Mouse (Mus musculus) limb, embryonic 10.5 days (tissue): ENCODE results near the gene Gm20379. TPM values are rescaled to one million over a fixed set of nuclear protein-coding genes. Genes with fewer than 3 reads are reported as not detected.

ENCODE experiments used
- DNase-seq: peaks from one replicate; pipeline ENCODE4 v3.0.0-alpha.2; 2017; ENCODE audit warnings: low spot score
- H3K27ac ChIP-seq: fragments of 300-500 bp; sonication (generic); 2 replicates; pipeline ENCODE4 v1.5.1; 2016; ENCODE audit warnings: mild to moderate bottlenecking
- H3K27me3 ChIP-seq: fragments of 300-500 bp; sonication (generic); 2 replicates; pipeline ENCODE4 v1.6.1; 2016; ENCODE audit warnings: low read depth, mild to moderate bottlenecking; ENCODE audit not compliant: poor library complexity, severe bottlenecking
- H3K36me3 ChIP-seq: fragments of 300-500 bp; sonication (generic); 2 replicates; pipeline ENCODE4 v1.6.1; 2016; ENCODE audit warnings: mild to moderate bottlenecking, moderate library complexity
- H3K4me1 ChIP-seq: fragments of 300-500 bp; sonication (generic); 2 replicates; pipeline ENCODE4 v1.6.1; 2016
- H3K4me3 ChIP-seq: fragments of 300-500 bp; sonication (generic); 2 replicates; pipeline ENCODE4 v1.5.1; 2016; ENCODE audit warnings: mild to moderate bottlenecking, moderate library complexity
- H3K9me3 ChIP-seq: fragments of 300-500 bp; sonication (generic); replicated peaks from 2 replicates; pipeline ENCODE4 v1.6.1; 2016; ENCODE audit warnings: mild to moderate bottlenecking
- WGBS: fragments of 180-500 bp; shearing (Covaris S2); methylation state at CpG from one replicate; pipeline ENCODE4 v1.1.7; 2016; 5-methylcytosine and 5-hydroxymethylcytosine counted together
- polyA plus RNA-seq: library from polyadenylated mRNA; unstranded; fragments of >200 nt; fragmentation: Nextera tagmentation; extraction: Ambion mirVana; gene quantifications from 2 replicates; pipeline ENCODE4 v1.2.1, GENCODE M21; 2016

Gm20379 gene
- polyA plus RNA-seq, 1 experiment from 2014 or later, result 1.4 TPM

DNA sequence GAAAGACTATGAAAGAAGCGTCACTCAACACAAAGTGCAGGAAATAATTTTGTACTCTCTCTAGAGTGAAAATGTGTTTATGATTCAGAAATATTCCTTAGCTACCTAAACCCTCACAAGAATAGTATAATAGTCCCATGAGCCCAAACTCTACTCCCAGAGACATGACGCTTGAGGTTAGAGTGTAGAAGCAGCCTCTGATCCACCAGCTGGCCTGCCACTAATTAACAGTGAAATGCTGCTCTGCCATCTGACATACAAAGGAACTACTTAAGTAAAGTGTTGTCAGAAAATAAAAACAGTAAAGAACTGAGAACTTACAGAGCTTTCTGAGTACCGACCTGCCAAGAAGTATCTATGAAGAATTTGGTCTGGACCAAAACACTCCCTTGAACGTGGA, 3.3 kb upstream of the Gm20379 start:
- Histone ChIP-seq H3K9me3 (no peaks in the 10 kb centered on the region), H3K27me3 (no peaks in the 10 kb centered on the region), H3K4me3 (no peak overlapping the region), H3K4me1 (peaks cover 39% of the 10 kb centered on the region), H3K36me3 (peaks cover 36% of the 10 kb centered on the region), H3K27ac (0 out of 2 replicates have a peak overlapping the region, but pooled peaks have one; percentile 25)
- 69% methylated on average over 4 of the region's 4 CpGs for WGBS
- DNase-seq, result no peak

DNA sequence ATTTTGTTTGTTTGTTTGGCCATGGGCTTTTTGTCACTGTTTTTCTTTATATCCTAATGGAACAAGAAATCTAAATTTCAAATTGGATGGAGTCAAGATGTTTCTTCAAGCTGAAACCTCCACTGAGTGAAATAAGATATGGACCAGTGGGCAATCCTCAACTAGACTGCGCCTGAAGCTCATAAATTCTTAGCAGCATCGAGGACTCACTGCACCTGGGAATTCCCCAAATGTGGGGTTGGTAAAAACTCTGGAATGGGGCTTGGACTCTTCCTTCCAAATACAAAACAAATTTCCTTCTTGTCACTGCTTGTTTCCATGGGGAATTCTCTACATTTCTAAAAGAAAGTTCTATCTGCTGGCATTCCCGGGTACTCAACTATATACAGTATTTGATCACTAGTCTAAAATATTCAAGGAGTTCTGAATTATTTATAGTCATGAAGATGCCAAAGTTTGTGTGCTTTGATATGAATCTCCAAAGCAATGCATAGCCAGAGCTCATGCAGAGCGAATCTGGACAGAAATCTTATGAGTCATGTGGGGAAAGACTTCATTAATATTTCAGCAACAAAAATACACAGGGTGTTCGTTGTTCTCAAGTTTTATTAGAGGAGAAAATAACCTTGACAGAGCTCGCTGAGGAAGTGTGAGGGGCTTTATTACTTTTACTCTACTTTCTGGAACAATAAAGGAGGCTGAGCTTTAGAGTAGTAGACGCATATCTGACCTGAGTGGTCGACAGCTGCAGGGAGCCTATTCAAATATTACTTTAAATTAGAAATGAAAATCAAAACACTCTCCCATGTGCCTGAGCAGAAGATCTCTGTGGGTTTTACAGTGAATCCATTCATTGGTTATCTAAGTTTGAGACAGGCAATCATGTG, 2.5 kb upstream of the Gm20379 start:
- no peak overlapping the region for H3K4me3 ChIP-seq
- H3K27me3 ChIP-seq, result no peaks in the 10 kb centered on the region
- peaks cover 39% of the 10 kb centered on the region for H3K4me1 ChIP-seq
- H3K36me3 ChIP-seq, result peaks cover 41% of the 10 kb centered on the region
- no peaks in the 10 kb centered on the region for H3K9me3 ChIP-seq
- H3K27ac ChIP-seq, result no peak overlapping the region; the same call in 1 of the 2 replicates
- no peak for DNase-seq
- 82% methylated on average over 8 of the region's 8 CpGs for WGBS

DNA sequence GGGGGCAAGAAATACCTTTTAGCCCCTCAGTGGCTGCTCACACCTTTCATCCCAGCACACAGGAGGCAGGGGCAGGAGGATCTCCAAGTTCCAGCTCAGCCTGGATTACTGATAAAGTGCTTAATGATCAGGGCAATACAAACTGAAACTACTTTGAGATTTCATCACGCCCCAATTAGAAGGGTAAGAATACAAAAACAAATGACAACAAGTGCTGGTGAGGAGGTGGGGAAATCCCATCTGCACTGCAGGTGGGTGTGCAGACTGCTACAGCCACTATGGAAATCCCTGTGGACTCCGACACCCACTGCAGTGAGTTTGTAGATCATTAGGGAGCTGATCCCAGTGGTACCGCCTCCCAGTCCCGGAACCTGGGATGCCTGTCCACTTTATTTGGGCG, 1.5 kb upstream of the Gm20379 start:
- no peak for DNase-seq
- Histone ChIP-seq H3K4me3 (no peak overlapping the region), H3K27me3 (no peaks in the 10 kb centered on the region), H3K36me3 (peaks cover 45% of the 10 kb centered on the region), H3K9me3 (no peaks in the 10 kb centered on the region), H3K4me1 (peaks cover 39% of the 10 kb centered on the region), H3K27ac (no peak overlapping the region)
- 97% methylated on average over 5 of the region's 5 CpGs for WGBS

DNA sequence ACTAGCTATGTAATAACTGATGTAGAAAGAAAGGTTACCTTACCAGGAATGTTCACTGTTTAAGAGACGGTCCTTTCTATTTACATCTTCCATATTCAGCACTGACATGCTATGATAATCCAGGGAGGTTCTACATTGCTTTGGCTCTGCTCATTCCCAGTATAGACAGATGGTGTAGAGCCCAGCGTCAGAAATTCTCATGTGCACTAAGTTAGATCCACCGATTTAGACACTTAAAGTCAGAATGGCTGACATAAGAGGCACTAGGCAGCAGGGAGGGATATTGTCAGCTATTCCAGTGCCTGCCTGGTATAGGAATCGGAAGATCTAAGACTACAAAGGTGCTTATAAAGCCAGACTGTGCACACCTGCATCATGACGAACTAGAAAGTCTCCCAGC, 8.8 kb downstream of the Gm20379 start:
- H3K4me1 ChIP-seq, result no peaks in the 10 kb centered on the region
- H3K27ac ChIP-seq, result no peak overlapping the region
- no peak for DNase-seq
- no peaks in the 10 kb centered on the region for H3K9me3 ChIP-seq
- H3K4me3 ChIP-seq, result no peak overlapping the region
- no peaks in the 10 kb centered on the region for H3K27me3 ChIP-seq
- peaks cover 59% of the 10 kb centered on the region for H3K36me3 ChIP-seq
- WGBS, result 91% methylated on average over 5 of the region's 5 CpGs

DNA sequence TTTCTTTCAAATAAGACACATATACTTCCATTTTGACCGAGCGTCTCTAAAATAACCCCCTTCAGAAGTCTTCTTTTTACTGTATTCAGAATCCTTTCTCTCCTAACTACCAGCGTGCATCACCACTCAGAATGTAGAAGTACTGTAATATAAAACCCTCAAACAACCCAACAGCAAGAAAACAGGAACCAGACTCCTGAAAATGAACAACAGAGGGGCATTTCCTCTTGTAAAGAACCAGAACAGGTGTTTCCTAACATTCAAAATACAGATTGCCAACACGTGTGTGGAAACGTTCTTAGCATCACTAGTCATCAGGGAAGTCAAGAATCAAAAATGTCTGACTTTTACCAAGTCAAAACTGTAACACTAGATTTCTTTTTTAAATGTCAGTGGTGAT, 15.0 kb downstream of the Gm20379 start:
- no peak overlapping the region for H3K27ac ChIP-seq
- H3K4me1 ChIP-seq, result peaks cover 5% of the 10 kb centered on the region; the same call in 1 of the 2 replicates
- 89% methylated on average over 5 of the region's 5 CpGs for WGBS
- no peak overlapping the region for H3K4me3 ChIP-seq
- no peak for DNase-seq
- H3K36me3 ChIP-seq, result peaks cover 50% of the 10 kb centered on the region
- H3K27me3 ChIP-seq, result no peaks in the 10 kb centered on the region
- no peaks in the 10 kb centered on the region for H3K9me3 ChIP-seq

DNA sequence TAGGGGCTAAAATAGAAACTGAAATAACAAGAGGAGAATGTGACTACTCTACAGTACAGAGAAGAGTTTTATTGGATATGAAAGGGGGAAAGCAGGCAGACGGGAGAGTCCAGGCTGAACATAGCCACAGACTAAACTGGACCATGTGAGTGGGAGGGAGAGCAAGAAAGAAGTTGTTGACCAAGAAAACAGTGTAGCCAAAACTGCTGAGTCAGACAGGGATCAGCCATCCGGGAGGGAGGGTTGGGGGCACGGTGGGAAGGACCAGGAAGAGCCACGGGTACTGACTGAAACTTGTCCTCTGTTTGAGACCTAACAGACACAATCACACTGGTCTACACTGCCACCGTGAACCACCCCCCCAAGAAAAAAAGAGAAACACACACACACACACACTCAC, 20.2 kb downstream of the Gm20379 start:
- H3K27me3 ChIP-seq, result no peaks in the 10 kb centered on the region
- H3K9me3 ChIP-seq, result no peaks in the 10 kb centered on the region
- H3K27ac ChIP-seq, result no peak overlapping the region
- H3K4me1 ChIP-seq, result no peaks in the 10 kb centered on the region
- peaks cover 34% of the 10 kb centered on the region for H3K36me3 ChIP-seq
- DNase-seq, result no peak
- 87% methylated on average over 5 of the region's 5 CpGs for WGBS
- no peak overlapping the region for H3K4me3 ChIP-seq

DNA sequence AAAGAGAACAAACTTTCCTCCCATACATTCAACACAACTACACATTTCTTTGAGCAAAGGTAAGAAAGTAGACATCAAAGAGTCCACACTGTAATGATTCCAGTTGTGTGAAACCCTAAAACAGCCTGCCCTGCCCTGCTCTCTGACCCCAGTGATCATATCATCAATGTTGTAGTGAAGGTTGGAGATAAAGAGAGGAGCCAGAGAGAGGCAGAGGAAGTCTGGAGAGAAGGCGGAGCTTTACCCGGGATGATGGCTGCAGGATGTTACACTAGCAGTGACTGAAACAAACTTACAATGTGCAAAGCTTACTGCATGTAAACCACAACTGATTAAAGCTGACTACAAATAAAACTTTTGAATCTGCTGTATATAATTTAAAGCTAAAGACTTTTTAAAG, 22.2 kb downstream of the Gm20379 start:
- peaks cover 40% of the 10 kb centered on the region for H3K36me3 ChIP-seq
- H3K4me3 ChIP-seq, result no peak overlapping the region
- no peaks in the 10 kb centered on the region for H3K27me3 ChIP-seq
- no peak for DNase-seq
- H3K9me3 ChIP-seq, result no peaks in the 10 kb centered on the region
- no peaks in the 10 kb centered on the region for H3K4me1 ChIP-seq
- WGBS, result 90% methylated on average over 2 of the region's 2 CpGs
- H3K27ac ChIP-seq, result no peak overlapping the region

DNA sequence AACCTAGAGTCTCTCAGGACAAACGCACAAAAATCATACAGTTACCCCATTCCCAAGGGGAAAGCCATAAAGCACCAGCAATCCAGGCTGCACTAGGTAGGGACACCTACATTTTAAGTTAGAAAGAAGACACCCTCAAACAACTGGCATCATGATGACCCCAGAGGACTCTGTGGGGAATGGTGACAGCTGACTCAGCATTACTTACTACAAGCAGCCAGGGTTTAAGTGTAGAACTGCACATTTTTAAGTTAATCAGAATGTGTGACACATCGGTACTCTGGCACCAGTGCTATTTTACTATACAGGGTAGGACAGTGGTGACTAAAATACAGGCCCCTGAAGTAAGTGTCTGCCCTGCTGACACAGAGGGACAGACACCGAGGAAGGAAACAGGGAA, 24.8 kb downstream of the Gm20379 start:
- DNase-seq, result no peak
- H3K36me3 ChIP-seq, result peaks cover 38% of the 10 kb centered on the region
- no peak overlapping the region for H3K27ac ChIP-seq
- no peaks in the 10 kb centered on the region for H3K27me3 ChIP-seq
- H3K4me1 ChIP-seq, result no peaks in the 10 kb centered on the region
- no peaks in the 10 kb centered on the region for H3K9me3 ChIP-seq
- 94% methylated on average over 3 of the region's 3 CpGs for WGBS
- no peak overlapping the region for H3K4me3 ChIP-seq

DNA sequence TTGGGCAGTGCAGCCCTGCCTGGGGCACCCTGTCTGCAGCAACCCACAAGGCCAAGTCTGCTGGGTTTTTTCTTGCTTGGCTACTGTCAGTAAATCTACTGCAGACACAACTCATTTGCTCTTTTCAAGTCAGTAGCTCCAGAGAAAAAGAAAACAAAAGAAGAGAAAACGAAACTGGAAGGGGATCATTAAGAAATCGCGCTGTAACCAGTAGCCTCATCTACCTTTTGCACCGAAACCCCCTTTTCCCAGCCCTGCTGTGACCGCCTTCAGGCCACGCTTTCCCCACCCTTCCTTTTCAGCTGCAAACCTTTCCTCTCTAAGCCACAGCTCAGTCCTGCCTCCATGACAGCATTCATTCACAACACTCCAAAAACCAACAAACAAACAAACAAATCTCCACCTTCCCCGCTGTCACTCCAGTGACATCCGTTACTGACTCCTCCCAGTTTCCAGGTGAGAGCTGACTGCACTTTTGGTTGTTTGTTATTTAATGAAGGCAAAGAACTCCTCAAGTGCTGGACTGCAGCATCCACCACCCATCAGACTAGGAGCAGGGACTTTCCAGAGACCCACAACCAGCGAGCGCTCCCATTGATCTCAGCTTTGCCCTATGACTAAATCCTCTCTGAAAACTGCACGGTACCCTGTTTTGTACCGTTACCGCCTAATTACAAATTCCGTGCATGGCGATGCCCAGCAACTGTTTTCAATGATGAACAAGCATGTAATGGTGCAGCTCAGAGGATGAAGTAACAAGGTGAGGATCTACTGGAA, 26.5 kb downstream of the Gm20379 start:
- Histone ChIP-seq H3K4me1 (no peaks in the 10 kb centered on the region), H3K27me3 (no peaks in the 10 kb centered on the region), H3K36me3 (peaks cover 47% of the 10 kb centered on the region), H3K4me3 (no peak overlapping the region), H3K27ac (no peak overlapping the region), H3K9me3 (no peaks in the 10 kb centered on the region)
- DNase-seq, result no peak
- WGBS, result 91% methylated on average over 15 of the region's 15 CpGs

DNA sequence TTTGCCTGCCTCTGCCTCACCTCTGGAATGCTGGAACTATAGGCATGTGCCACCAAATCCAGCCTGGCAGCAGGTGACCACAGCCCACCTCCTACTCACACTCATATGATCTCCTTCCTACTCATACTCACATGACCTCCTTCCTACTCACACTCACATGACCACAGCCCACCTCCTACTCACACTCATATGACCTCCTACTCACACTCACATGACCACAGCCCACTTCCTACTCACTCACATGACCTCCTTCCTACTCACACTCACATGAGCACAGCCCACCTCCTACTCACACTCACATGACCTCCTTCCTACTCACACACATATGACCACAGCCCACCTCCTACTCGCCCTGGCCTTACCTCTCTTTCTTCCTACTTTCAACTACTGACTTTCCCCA, 31.1 kb downstream of the Gm20379 start:
- no peak for DNase-seq
- no peak overlapping the region for H3K4me3 ChIP-seq
- H3K27me3 ChIP-seq, result no peaks in the 10 kb centered on the region
- no peaks in the 10 kb centered on the region for H3K9me3 ChIP-seq
- H3K4me1 ChIP-seq, result no peaks in the 10 kb centered on the region
- H3K27ac ChIP-seq, result no peak overlapping the region
- peaks cover 59% of the 10 kb centered on the region for H3K36me3 ChIP-seq
- WGBS, result 90% methylated on average over 1 of the region's 1 CpGs

DNA sequence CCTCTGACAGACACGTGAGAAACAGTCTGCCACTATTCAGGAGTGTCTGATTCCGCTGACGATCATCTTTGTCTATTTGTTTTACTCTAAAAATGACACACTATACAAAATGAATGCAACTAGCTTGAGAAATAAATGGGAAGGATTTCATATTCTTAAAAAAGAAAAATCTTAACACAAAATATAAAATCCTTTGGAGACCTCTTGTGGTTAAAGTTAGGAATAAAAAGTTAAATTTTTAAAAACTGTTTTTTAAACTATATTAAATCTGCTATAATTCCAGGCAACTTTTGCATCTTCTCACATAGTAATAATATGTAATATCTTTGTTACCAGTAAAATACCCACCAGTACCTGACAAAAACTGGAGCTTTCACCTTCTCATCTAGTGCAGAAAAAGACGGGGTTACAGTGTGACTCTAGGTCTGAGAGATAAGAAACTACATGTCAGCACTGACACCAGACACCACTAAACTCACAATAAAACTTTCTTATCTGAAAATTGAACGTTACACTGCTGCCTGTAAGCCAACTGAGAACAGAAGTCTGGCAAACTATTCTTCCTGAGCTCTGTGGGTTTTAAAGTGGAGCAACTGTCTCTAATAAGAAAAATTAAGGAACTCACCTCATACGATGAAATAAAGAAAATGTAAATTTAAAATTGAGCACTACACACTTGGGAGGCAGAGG, 32.1 kb downstream of the Gm20379 start:
- H3K4me1 ChIP-seq, result no peaks in the 10 kb centered on the region
- 91% methylated on average over 6 of the region's 6 CpGs for WGBS
- no peak overlapping the region for H3K27ac ChIP-seq
- DNase-seq, result no peak
- H3K4me3 ChIP-seq, result no peak overlapping the region
- H3K36me3 ChIP-seq, result peaks cover 63% of the 10 kb centered on the region
- no peaks in the 10 kb centered on the region for H3K27me3 ChIP-seq
- H3K9me3 ChIP-seq, result no peaks in the 10 kb centered on the region

DNA sequence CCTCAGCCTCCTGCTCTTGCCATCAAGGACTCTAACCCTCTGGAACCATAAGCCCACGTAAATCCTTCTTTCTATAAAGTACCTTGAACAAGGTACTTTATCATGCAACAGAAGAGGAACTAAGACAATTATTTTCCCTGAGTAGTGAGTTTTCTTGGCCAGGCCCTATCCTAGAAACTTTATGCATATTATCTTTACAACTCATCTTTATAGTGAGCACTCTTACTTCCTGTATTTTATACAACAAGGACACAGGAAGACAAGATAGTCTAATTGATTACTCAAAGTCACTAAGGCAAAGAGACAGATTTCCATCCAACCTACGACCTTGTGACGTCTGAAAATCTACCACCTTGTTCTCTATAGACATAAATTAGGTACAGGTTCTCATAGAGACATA, 34.0 kb downstream of the Gm20379 start:
- Histone ChIP-seq H3K27me3 (no peaks in the 10 kb centered on the region), H3K9me3 (no peaks in the 10 kb centered on the region), H3K4me1 (no peaks in the 10 kb centered on the region), H3K4me3 (no peak overlapping the region), H3K36me3 (peaks cover 72% of the 10 kb centered on the region), H3K27ac (no peak overlapping the region)
- WGBS, result 92% methylated on average over 3 of the region's 3 CpGs
- no peak for DNase-seq

DNA sequence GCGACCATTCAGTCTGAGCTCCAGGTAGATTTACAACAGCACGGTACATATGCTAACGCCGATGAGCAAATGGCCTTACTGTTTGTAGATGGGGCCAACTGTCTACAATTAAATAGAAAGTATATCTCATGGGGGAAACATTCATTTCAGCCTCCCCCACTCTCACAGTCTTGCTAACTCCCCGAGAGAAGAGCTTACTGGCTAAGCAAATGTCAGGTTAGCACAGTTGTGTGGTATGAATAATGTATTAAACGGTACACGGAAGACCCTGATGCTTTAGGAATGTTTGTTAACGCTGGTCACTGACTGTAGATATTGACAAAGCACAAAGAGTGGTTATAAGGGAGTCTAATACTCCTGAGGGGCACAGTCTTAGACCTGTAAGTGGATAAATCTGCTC, 38.3 kb downstream of the Gm20379 start:
- Histone ChIP-seq H3K27ac (no peak overlapping the region), H3K27me3 (no peaks in the 10 kb centered on the region), H3K9me3 (no peaks in the 10 kb centered on the region), H3K36me3 (peaks cover 86% of the 10 kb centered on the region), H3K4me1 (no peaks in the 10 kb centered on the region), H3K4me3 (no peak overlapping the region)
- 96% methylated on average over 8 of the region's 8 CpGs for WGBS
- DNase-seq, result no peak
